Mouse (Mus musculus): ENCODE results near the gene Hmcn2. TPM values are rescaled to one million over a fixed set of nuclear protein-coding genes. Genes with fewer than 3 reads are reported as not detected.

Gene Hmcn2
- total and polyA plus RNA-seq, 2 experiments from 2014 or later: 0.54 to 0.68 TPM

DNA sequence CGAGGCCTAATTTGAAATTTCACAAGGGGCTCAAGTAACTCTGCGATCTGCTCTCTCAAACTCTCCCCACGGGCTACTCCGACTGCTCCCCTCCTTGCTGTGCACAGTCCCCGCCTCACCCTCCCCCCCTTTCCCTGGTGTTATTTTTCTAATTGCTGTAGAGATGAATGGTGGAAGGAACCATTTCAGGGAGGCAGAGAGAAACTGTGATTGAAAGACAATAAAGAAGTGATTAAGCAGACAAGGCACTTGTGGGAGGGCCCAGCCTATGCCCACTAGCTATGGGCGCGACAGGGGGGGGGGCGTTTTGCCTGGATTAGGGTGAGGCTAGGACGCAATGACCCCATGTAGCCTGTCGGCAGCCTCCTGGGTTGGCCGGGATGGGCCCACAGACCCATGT, 179.0 kb downstream of the Hmcn2 start:
- H3K4me3 ChIP-seq (ENCODE audit: low read length): no peak overlapping the region
- no peaks in the 10 kb centered on the region for H3K9me3 ChIP-seq (ENCODE audit: low read length)
- ATAC-seq (no peak), DNase-seq (ENCODE audit: low spot score) (no peak)
- 0 out of 2 replicates have a peak, but pooled peaks cover 9% of the 10 kb centered on the region for H3K4me1 ChIP-seq (ENCODE audit: insufficient read depth, low read length)
- WGBS: 41% methylated on average over 11 of the region's 11 CpGs
- no peak overlapping the region for H3K9ac ChIP-seq (replicated peaks; ENCODE audit: low read length)
- peaks cover 3% of the 10 kb centered on the region; the same call in 1 of the 2 replicates for H3K27me3 ChIP-seq (ENCODE audit: insufficient read depth, low read length)
- H3K27ac ChIP-seq: no peak overlapping the region
- H3K4me2 ChIP-seq (ENCODE audit: low read depth, low read length): no peak overlapping the region
- H3K36me3 ChIP-seq (ENCODE audit: insufficient read depth, low read length): no peaks in the 10 kb centered on the region
- TF ChIP-seq CTCF (IDR thresholded peaks at IDR 0.05; ENCODE audit: low read depth): no peak

DNA sequence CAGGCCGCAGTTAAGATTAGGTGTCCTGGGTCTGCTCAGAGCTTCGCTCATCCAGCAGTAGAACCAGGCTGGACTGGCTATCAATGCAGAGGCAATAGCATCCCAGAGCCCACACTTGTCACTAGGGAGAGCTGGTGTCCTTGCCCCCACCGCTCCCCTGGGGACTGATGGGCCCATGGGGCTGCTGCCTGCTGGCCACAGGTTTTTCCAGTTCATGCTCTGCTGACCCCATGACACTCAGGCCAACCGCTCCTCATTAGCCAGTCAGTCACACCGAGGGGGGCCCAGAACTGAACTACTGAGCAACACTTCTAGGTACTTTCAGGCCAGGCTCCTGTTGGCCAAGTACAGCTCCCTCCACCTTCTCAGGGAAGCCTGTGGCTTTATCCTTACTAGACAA, 180.1 kb downstream of the Hmcn2 start:
- 0 out of 2 replicates have a peak, but pooled peaks cover 9% of the 10 kb centered on the region for H3K4me1 ChIP-seq (ENCODE audit: insufficient read depth, low read length)
- no peaks in the 10 kb centered on the region for H3K36me3 ChIP-seq (ENCODE audit: insufficient read depth, low read length)
- no peak overlapping the region for H3K4me2 ChIP-seq (ENCODE audit: low read depth, low read length)
- H3K4me3 ChIP-seq (ENCODE audit: low read length): no peak overlapping the region
- no peak overlapping the region for H3K9ac ChIP-seq (replicated peaks; ENCODE audit: low read length)
- ATAC-seq (no peak), DNase-seq (ENCODE audit: low spot score) (no peak)
- WGBS: 49% methylated on average over 5 of the region's 5 CpGs
- peaks cover 5% of the 10 kb centered on the region; the same call in 1 of the 2 replicates for H3K27me3 ChIP-seq (ENCODE audit: insufficient read depth, low read length)
- H3K27ac ChIP-seq: no peak overlapping the region
- no peak for TF ChIP-seq CTCF (IDR thresholded peaks at IDR 0.05; ENCODE audit: low read depth)
- no peaks in the 10 kb centered on the region for H3K9me3 ChIP-seq (ENCODE audit: low read length)

DNA sequence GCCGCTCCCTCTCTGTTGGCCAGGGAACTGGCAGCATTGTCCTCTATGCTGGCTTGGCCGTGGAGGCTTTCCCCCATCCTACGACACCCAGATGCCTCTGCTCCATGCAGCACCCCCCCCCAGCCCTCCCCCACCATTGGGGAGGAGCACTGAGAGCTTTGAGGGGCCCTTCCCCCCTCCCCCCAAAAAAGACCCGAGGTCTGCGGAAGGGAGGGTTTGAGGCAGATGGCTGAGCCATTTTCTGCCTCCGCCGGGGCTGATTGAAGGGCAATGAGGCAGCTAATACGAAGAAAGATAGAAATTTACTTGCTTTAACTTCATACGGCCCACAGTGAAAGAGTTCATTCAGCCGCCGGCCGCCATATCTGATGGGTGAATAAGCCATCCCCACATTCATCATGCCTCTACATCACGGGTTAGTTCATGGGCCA, 180.8 kb downstream of the Hmcn2 start:
- no peak overlapping the region for H3K27ac ChIP-seq
- peaks cover 8% of the 10 kb centered on the region; the same call in 1 of the 2 replicates for H3K27me3 ChIP-seq (ENCODE audit: insufficient read depth, low read length)
- TF ChIP-seq CTCF (IDR thresholded peaks at IDR 0.05; ENCODE audit: low read depth): no peak
- H3K36me3 ChIP-seq (ENCODE audit: insufficient read depth, low read length): no peaks in the 10 kb centered on the region
- H3K9me3 ChIP-seq (ENCODE audit: low read length): no peaks in the 10 kb centered on the region
- H3K9ac ChIP-seq (replicated peaks; ENCODE audit: low read length): no peak overlapping the region
- H3K4me3 ChIP-seq (ENCODE audit: low read length): no peak overlapping the region
- H3K4me2 ChIP-seq (ENCODE audit: low read depth, low read length): 0 out of 2 replicates have a peak overlapping the region, but pooled peaks have one; percentile 34
- 15% methylated on average over 13 of the region's 13 CpGs for WGBS
- H3K4me1 ChIP-seq (ENCODE audit: insufficient read depth, low read length): 0 out of 2 replicates have a peak, but pooled peaks cover 15% of the 10 kb centered on the region
- peak; percentile 48 for ATAC-seq
- DNase-seq (ENCODE audit: low spot score): peak; percentile 53

DNA sequence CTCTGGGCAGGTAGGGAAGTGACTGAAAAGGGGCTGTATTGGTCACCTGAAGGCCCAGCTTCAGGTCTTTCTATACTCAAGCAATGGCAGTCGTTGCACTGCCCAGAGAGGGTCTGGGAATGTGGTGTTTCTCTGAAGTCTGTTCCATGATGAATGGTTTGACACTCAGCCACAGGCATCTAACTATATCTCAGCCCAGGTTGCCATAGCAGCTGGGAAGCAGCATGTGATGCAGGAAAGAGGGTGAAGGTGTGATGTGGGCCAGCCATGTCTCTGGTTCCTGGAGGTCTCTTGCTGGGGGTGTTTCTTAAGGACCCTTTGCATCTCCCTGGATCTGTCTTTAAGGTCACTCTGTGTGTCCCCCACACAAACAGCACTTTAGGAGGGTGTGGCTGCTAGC, 181.9 kb downstream of the Hmcn2 start:
- TF ChIP-seq CTCF (IDR thresholded peaks at IDR 0.05; ENCODE audit: low read depth): no peak
- no peak overlapping the region for H3K27ac ChIP-seq
- no peak overlapping the region for H3K9ac ChIP-seq (replicated peaks; ENCODE audit: low read length)
- H3K4me1 ChIP-seq (ENCODE audit: insufficient read depth, low read length): 0 out of 2 replicates have a peak, but pooled peaks cover 22% of the 10 kb centered on the region
- H3K9me3 ChIP-seq (ENCODE audit: low read length): no peaks in the 10 kb centered on the region
- ATAC-seq (no peak), DNase-seq (ENCODE audit: low spot score) (no peak)
- no peak overlapping the region for H3K4me2 ChIP-seq (ENCODE audit: low read depth, low read length)
- no peak overlapping the region for H3K4me3 ChIP-seq (ENCODE audit: low read length)
- H3K27me3 ChIP-seq (ENCODE audit: insufficient read depth, low read length): 0 out of 2 replicates have a peak, but pooled peaks cover 15% of the 10 kb centered on the region
- 33% methylated on average over 1 of the region's 1 CpGs for WGBS
- H3K36me3 ChIP-seq (ENCODE audit: insufficient read depth, low read length): no peaks in the 10 kb centered on the region

DNA sequence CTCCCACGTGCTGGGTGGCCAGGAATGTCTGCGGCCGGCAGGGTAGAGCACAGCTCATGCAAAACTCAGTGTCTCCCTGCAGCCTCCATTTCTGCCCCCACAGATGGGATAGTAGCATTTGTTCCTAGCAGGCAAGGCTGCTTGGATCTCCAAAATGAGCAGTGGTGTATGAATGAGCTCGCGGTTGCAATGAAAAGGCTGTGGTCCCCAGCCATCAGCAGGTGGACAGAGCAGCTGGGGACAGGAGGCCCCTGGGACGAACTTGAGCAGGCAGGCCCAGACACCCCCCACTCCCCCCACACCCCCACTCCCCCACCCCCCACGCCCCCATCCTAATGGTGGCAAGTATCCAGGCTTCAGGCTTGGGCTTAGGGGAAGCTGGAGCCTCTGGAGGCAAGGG, 182.9 kb downstream of the Hmcn2 start:
- WGBS: 35% methylated on average over 7 of the region's 7 CpGs
- Histone ChIP-seq H3K36me3 (ENCODE audit: insufficient read depth, low read length) (no peaks in the 10 kb centered on the region), H3K4me1 (ENCODE audit: insufficient read depth, low read length) (0 out of 2 replicates have a peak, but pooled peaks cover 22% of the 10 kb centered on the region), H3K27me3 (ENCODE audit: insufficient read depth, low read length) (0 out of 2 replicates have a peak, but pooled peaks cover 20% of the 10 kb centered on the region), H3K9ac (replicated peaks; ENCODE audit: low read length) (no peak overlapping the region), H3K9me3 (ENCODE audit: low read length) (no peaks in the 10 kb centered on the region), H3K4me3 (ENCODE audit: low read length) (no peak overlapping the region), H3K27ac (no peak overlapping the region), H3K4me2 (ENCODE audit: low read depth, low read length) (no peak overlapping the region)
- no peak for DNase-seq (ENCODE audit: low spot score)
- no peak for ATAC-seq
- TF ChIP-seq CTCF (IDR thresholded peaks at IDR 0.05; ENCODE audit: low read depth): no peak

DNA sequence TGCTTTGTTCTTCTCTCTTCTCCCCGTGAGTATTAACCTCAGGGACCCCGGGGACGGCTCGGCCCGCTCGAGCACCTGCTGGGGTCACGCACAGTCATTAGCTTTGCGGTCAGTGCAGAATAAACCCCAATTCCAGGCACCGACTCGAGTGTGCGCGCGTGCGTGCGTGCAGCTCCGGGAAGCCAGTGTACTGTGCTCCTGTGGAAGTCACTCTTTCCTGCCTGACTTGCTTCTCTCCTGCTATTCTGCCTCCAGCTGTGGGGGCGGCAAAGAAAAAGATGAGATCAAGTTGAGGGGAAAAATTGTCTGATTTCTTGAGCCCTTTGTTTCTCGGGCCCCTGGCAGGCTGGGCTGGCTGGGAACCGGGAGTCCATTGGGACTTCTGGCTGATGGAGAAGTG, 183.4 kb downstream of the Hmcn2 start:
- Histone ChIP-seq H3K36me3 (ENCODE audit: insufficient read depth, low read length) (no peaks in the 10 kb centered on the region), H3K4me2 (ENCODE audit: low read depth, low read length) (no peak overlapping the region), H3K4me3 (ENCODE audit: low read length) (no peak overlapping the region), H3K4me1 (ENCODE audit: insufficient read depth, low read length) (0 out of 2 replicates have a peak, but pooled peaks cover 22% of the 10 kb centered on the region), H3K27ac (no peak overlapping the region), H3K9ac (replicated peaks; ENCODE audit: low read length) (no peak overlapping the region), H3K27me3 (ENCODE audit: insufficient read depth, low read length) (0 out of 2 replicates have a peak, but pooled peaks cover 21% of the 10 kb centered on the region), H3K9me3 (ENCODE audit: low read length) (no peaks in the 10 kb centered on the region)
- no peak for TF ChIP-seq CTCF (IDR thresholded peaks at IDR 0.05; ENCODE audit: low read depth)
- DNase-seq (ENCODE audit: low spot score) (no peak), ATAC-seq (no peak)
- WGBS: 36% methylated on average over 19 of the region's 19 CpGs

All from hindbrain, postnatal 0 days (tissue).